Mouse (Mus musculus): Measurements from ENCODE around the gene Prss23.

The Prss23 gene

GRCm38 (mm10) chr7:89526731-89527429 is at the start of gene Prss23:
Gene Prss23, minus strand, starts transcription at chr7:89527187.
- DNase-seq (ENCODE audit: low read depth in 1 of 2, low spot score in 2 of 2), result no peak

GRCm38 (mm10) chr7:89576127-89576526 is 49.1 kb upstream of the Prss23 start:
- DNase-seq (ENCODE audit: low read depth in 1 of 2, low spot score in 2 of 2), result no peak

- DNase-seq (ENCODE audit: low read depth in 1 of 2, low spot score in 2 of 2), result no peak
These were observed 37.6 kb upstream of the Prss23 start for GRCm38 (mm10) chr7:89564569-89564968.

GRCm38 (mm10) chr7:89563501-89563900 is 36.5 kb upstream of the Prss23 start:
- no peak for DNase-seq (ENCODE audit: low read depth in 1 of 2, low spot score in 2 of 2)

GRCm38 (mm10) chr7:89562140-89562539 is 35.2 kb upstream of the Prss23 start:
- no peak for DNase-seq (ENCODE audit: low read depth in 1 of 2, low spot score in 2 of 2)

DNA sequence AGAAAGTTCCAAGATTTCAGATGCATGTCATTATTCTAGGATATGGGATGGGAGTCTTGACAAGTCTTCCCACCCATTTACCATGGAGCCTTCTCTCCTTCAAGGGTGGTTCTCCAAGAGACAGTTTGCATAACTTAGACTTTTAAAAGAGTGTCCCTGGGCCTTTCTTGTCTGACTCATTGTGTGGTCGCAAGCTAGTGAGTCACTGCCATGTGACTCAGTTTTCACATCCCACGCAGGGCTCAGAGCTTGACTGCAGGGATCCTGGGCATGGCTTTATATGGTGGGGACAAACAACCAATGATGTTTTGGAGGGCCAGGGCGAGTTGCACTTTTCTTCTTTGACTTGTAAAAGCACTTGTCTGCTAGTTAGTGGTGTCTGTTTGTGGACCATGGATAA is 34.0 kb upstream of the Prss23 start:
- no peak for DNase-seq (ENCODE audit: low read depth in 1 of 2, low spot score in 2 of 2)

GRCm38 (mm10) chr7:89559633-89560032 is 32.6 kb upstream of the Prss23 start:
- DNase-seq (ENCODE audit: low read depth in 1 of 2, low spot score in 2 of 2), result no peak

- no peak for DNase-seq (ENCODE audit: low read depth in 1 of 2, low spot score in 2 of 2)
These were observed 32.1 kb upstream of the Prss23 start for GRCm38 (mm10) chr7:89559105-89559504.

- DNase-seq (ENCODE audit: low read depth in 1 of 2, low spot score in 2 of 2), result no peak
These were observed 31.6 kb upstream of the Prss23 start for GRCm38 (mm10) chr7:89558446-89559039.

GRCm38 (mm10) chr7:89557056-89557455 is 30.1 kb upstream of the Prss23 start:
- DNase-seq (ENCODE audit: low read depth in 1 of 2, low spot score in 2 of 2), result no peak

- DNase-seq (ENCODE audit: low read depth in 1 of 2, low spot score in 2 of 2), result no peak
These were observed 29.7 kb upstream of the Prss23 start for GRCm38 (mm10) chr7:89556652-89557051.

DNA sequence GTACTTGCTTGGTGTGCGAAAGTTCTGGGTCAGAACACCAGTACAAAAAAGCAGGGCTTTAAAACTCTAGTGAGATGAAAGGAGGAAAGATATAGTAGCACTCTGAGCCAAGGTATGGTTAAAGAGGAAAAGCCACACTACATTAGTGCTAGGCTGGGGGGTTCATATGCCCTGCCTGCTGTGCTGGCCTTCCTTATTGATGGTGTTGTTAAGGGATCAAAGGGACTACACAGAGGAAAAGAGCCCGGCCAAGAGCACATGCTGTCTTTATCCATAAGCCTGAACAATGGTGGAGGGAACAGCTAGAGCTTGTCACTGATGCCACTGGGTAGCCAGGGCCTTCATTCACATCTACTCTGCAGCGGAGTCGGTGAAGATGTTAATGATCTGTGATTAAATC is 28.2 kb upstream of the Prss23 start:
- DNase-seq (ENCODE audit: low read depth in 1 of 2, low spot score in 2 of 2), result no peak

GRCm38 (mm10) chr7:89554068-89554467 is 27.1 kb upstream of the Prss23 start:
- DNase-seq (ENCODE audit: low read depth in 1 of 2, low spot score in 2 of 2), result no peak

- DNase-seq (ENCODE audit: low read depth in 1 of 2, low spot score in 2 of 2), result no peak
These were observed 14.0 kb upstream of the Prss23 start for GRCm38 (mm10) chr7:89540976-89541375.

- no peak for DNase-seq (ENCODE audit: low read depth in 1 of 2, low spot score in 2 of 2)
These were observed 12.4 kb upstream of the Prss23 start for GRCm38 (mm10) chr7:89539391-89539790.

DNA sequence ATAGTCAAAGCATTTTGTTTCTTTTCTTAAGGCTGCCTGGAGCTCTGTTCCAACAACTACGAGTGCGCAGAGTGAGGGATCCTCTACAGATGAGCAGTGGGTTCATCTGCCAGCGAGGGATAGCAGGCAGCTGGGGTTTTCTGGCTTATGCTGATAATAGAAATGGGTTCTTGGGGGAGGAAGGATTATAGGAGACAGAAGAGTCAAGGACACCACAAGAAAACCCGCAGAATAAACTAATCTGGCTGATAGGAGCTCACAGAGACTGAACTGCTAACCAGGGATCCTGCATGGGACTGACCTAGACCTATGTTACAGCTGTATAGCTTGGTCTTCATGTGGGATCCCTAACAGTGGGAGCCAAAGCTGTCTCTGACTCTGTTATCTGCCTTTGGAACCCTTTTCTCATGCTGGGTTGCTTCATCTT is 456 bp upstream of the Prss23 start:
- no peak for DNase-seq (ENCODE audit: low read depth in 1 of 2, low spot score in 2 of 2)

GRCm38 (mm10) chr7:89523816-89524215 is 3.2 kb downstream of the Prss23 start:
- DNase-seq (ENCODE audit: low read depth in 1 of 2, low spot score in 2 of 2), result no peak

GRCm38 (mm10) chr7:89522170-89522569 is 4.8 kb downstream of the Prss23 start:
- DNase-seq (ENCODE audit: low read depth in 1 of 2, low spot score in 2 of 2), result no peak

DNA sequence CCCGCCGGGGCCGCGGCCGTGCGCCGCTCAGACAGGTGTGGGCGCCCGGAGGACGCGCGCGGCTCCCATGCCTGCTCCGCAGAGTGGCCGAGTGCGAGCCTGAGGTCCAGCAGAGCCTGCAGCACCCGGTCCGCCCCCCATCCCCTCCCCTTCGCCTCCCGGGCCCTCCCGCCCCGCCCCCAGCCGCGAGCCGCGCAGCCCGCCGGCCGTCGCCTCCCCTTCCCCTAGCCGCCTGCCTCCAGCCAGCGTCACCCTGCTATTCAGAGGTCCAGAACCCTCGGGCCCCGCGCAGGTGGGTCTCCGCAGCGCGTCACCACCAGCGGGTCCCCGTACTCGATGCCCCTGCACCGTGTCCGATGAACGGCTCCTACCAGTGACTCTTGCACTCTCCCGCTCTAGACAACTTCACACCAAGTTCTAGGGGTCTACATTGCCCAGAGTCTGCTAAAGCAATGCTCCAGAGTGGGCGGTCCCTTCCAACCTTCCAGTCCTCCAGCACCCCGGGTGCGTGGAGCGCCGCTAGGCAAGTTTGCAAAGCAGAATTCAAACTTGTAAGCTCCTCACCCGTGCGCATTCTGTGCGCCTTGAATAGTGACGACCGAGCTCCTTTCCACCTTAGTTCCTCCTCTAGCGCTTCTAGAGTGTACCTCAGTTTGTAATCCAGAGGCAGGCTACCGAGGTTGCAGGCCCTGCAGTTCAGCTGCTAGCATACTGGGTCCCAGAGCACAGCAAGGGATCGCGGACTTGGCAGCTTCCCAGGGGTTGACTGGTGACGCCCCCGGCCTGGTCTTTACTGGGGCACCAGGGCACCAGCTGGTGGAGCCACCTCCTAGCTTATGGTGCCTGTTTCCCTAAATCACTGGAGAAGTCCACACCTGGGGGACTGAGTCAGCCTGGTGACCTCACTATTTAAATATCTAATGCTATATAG is 9.3 kb downstream of the Prss23 start:
- DNase-seq (ENCODE audit: low read depth in 1 of 2, low spot score in 2 of 2), result no peak

DNA sequence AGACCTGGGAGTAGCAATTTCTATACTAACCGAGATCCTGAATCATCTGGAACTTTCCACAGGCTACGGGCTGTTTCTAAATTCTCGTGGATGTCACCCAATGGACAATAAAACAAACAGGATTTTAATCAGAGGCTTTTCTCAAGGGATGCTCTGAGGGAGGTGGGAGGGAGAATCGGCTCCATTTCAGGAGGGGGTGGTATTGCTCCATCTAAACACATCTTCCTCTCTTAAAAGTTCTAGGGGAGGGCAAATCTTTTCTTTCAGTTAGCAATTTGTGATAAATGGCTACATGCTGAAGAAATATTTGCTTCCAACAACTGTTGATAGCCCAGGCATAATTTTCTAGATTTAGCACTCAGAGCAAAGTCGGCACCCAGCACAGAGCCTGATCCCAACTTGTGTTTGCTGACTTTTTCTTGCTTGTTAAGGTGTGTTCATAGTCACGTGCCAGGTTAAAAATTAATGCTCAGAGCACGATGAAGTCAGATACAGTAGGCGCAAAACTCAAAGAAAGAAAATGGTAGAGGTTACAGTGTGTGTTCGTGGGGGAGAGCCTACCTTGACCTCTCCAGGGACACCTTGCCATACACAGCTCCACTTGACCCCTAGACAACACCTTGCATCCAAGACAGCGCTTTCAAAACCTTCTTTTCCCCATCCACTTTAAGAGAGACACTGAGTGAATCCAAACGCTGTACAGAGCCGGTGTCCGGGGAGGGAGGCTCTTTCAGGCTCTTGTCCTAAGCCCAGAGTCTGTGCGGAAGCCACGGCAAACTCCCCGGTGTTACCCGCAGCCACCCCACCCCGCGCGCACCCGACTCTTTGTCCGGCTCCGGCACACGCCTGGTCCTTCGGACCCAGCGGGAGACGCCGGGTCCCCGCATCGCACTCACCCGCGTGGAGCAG is 10.2 kb downstream of the Prss23 start:
- DNase-seq (ENCODE audit: low read depth in 1 of 2, low spot score in 2 of 2), result no peak
